Mouse (Mus musculus): ENCODE measurements around the gene Ttc28. TPM values are rescaled to one million over a fixed set of nuclear protein-coding genes. Genes with fewer than 3 reads are reported as not detected.

Gene Ttc28
- polyA plus RNA-seq, 1 experiment, result 4.8 TPM

DNA sequence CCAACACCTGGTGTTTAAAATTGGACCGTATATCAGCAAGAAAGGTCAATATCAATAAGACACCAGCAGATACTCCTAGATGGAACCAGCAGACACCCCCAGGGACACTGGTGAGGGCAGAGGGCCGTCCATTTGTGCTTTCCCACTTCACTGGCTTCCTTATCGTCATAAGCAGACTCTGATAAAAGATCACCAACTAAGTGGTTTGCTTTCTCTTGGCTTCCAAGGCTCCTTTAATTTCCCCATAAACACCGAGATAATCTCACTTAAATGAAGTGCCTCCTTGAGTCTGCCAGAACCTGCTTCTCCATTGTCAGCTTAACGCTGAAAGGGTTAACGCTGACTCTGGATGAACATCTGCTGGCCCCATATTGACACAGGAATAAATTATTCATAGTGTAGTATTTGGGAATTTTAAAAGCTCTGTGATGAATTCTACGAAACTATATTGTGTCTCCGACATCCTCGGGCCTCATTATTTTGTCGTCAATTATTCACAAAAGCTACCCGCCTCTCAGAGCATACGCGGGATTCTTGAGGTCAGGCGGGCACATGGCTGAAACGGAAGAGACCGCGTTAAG, 175.3 kb downstream of the Ttc28 start:
- TF ChIP-seq POLR2A (IDR thresholded peaks at IDR 0.05; ENCODE audit: control insufficient read depth, extremely low read depth, insufficient read depth, low read length, poor library complexity), result no peak
- TF ChIP-seq CTCF (IDR thresholded peaks at IDR 0.05; ENCODE audit: borderline replicate concordance, control insufficient read depth, extremely low read depth, insufficient read depth, low read length, poor library complexity), result no peak
- Histone ChIP-seq H3K27me3 (ENCODE audit: control insufficient read depth, insufficient read depth, low read length) (no peaks in the 10 kb centered on the region), H3K36me3 (ENCODE audit: control insufficient read depth, insufficient read depth, low read length) (no peaks in the 10 kb centered on the region), H3K4me1 (replicated peaks; ENCODE audit: control insufficient read depth, insufficient read depth, low read length) (peaks cover 31% of the 10 kb centered on the region), H3K4me3 (ENCODE audit: control insufficient read depth, insufficient read depth, low read length) (no peak overlapping the region), H3K27ac (ENCODE audit: control insufficient read depth, insufficient read depth, low read length) (no peak overlapping the region)
- DNase-seq, result no peak
- 96% methylated on average over 17 of the region's 17 CpGs for WGBS

- no peak overlapping the region for H3K4me3 ChIP-seq (ENCODE audit: control insufficient read depth, insufficient read depth, low read length)
- WGBS, result 84% methylated on average over 8 of the region's 8 CpGs
- no peak for DNase-seq
- peaks cover 36% of the 10 kb centered on the region for H3K4me1 ChIP-seq (replicated peaks; ENCODE audit: control insufficient read depth, insufficient read depth, low read length)
- H3K27ac ChIP-seq (ENCODE audit: control insufficient read depth, insufficient read depth, low read length), result no peak overlapping the region
- no peaks in the 10 kb centered on the region for H3K36me3 ChIP-seq (ENCODE audit: control insufficient read depth, insufficient read depth, low read length)
- H3K27me3 ChIP-seq (ENCODE audit: control insufficient read depth, insufficient read depth, low read length), result no peaks in the 10 kb centered on the region
- TF ChIP-seq POLR2A (IDR thresholded peaks at IDR 0.05; ENCODE audit: control insufficient read depth, extremely low read depth, insufficient read depth, low read length, poor library complexity), result no peak
- TF ChIP-seq CTCF (IDR thresholded peaks at IDR 0.05; ENCODE audit: borderline replicate concordance, control insufficient read depth, extremely low read depth, insufficient read depth, low read length, poor library complexity), result no peak
Observed at GRCm38 (mm10) chr5:111055507-111055906, 175.9 kb downstream of the Ttc28 start.

GRCm38 (mm10) chr5:111057084-111057483, 177.5 kb downstream of the Ttc28 start:
- WGBS, result 72% methylated on average over 7 of the region's 7 CpGs
- H3K27ac ChIP-seq (ENCODE audit: control insufficient read depth, insufficient read depth, low read length), result no peak overlapping the region
- no peak overlapping the region for H3K4me3 ChIP-seq (ENCODE audit: control insufficient read depth, insufficient read depth, low read length)
- no peaks in the 10 kb centered on the region for H3K27me3 ChIP-seq (ENCODE audit: control insufficient read depth, insufficient read depth, low read length)
- TF ChIP-seq CTCF (IDR thresholded peaks at IDR 0.05; ENCODE audit: borderline replicate concordance, control insufficient read depth, extremely low read depth, insufficient read depth, low read length, poor library complexity), result no peak
- TF ChIP-seq POLR2A (IDR thresholded peaks at IDR 0.05; ENCODE audit: control insufficient read depth, extremely low read depth, insufficient read depth, low read length, poor library complexity), result no peak
- H3K4me1 ChIP-seq (replicated peaks; ENCODE audit: control insufficient read depth, insufficient read depth, low read length), result peaks cover 36% of the 10 kb centered on the region
- peak; percentile 4 for DNase-seq
- H3K36me3 ChIP-seq (ENCODE audit: control insufficient read depth, insufficient read depth, low read length), result no peaks in the 10 kb centered on the region

GRCm38 (mm10) chr5:111058401-111059139, 179.0 kb downstream of the Ttc28 start:
- H3K4me1 ChIP-seq (replicated peaks; ENCODE audit: control insufficient read depth, insufficient read depth, low read length), result peaks cover 36% of the 10 kb centered on the region
- DNase-seq, result peak; percentile 40
- WGBS, result 5% methylated on average over 22 of the region's 22 CpGs
- peak overlapping the region; percentile 1; the same call in 1 of the 2 replicates for H3K4me3 ChIP-seq (ENCODE audit: control insufficient read depth, insufficient read depth, low read length)
- H3K27me3 ChIP-seq (ENCODE audit: control insufficient read depth, insufficient read depth, low read length), result no peaks in the 10 kb centered on the region
- H3K27ac ChIP-seq (ENCODE audit: control insufficient read depth, insufficient read depth, low read length), result peak overlapping the region; percentile 49; the same call in 1 of the 2 replicates
- TF ChIP-seq POLR2A (IDR thresholded peaks at IDR 0.05; ENCODE audit: control insufficient read depth, extremely low read depth, insufficient read depth, low read length, poor library complexity) (no peak), CTCF (IDR thresholded peaks at IDR 0.05; ENCODE audit: borderline replicate concordance, control insufficient read depth, extremely low read depth, insufficient read depth, low read length, poor library complexity) (no peak)
- no peaks in the 10 kb centered on the region for H3K36me3 ChIP-seq (ENCODE audit: control insufficient read depth, insufficient read depth, low read length)

- H3K27me3 ChIP-seq (ENCODE audit: control insufficient read depth, insufficient read depth, low read length), result no peaks in the 10 kb centered on the region
- no peaks in the 10 kb centered on the region for H3K36me3 ChIP-seq (ENCODE audit: control insufficient read depth, insufficient read depth, low read length)
- 7% methylated on average over 11 of the region's 11 CpGs for WGBS
- peaks cover 36% of the 10 kb centered on the region for H3K4me1 ChIP-seq (replicated peaks; ENCODE audit: control insufficient read depth, insufficient read depth, low read length)
- H3K27ac ChIP-seq (ENCODE audit: control insufficient read depth, insufficient read depth, low read length), result peak overlapping the region; percentile 77; the same call in 1 of the 2 replicates
- TF ChIP-seq CTCF (IDR thresholded peaks at IDR 0.05; ENCODE audit: borderline replicate concordance, control insufficient read depth, extremely low read depth, insufficient read depth, low read length, poor library complexity) (no peak), POLR2A (IDR thresholded peaks at IDR 0.05; ENCODE audit: control insufficient read depth, extremely low read depth, insufficient read depth, low read length, poor library complexity) (no peak)
- DNase-seq, result peak; percentile 65
- H3K4me3 ChIP-seq (ENCODE audit: control insufficient read depth, insufficient read depth, low read length), result no peak overlapping the region
Observed at GRCm38 (mm10) chr5:111059140-111059921, 179.7 kb downstream of the Ttc28 start.

GRCm38 (mm10) chr5:111060246-111060745, 180.7 kb downstream of the Ttc28 start:
- TF ChIP-seq CTCF (IDR thresholded peaks at IDR 0.05; ENCODE audit: borderline replicate concordance, control insufficient read depth, extremely low read depth, insufficient read depth, low read length, poor library complexity) (no peak), POLR2A (IDR thresholded peaks at IDR 0.05; ENCODE audit: control insufficient read depth, extremely low read depth, insufficient read depth, low read length, poor library complexity) (no peak)
- WGBS, result 93% methylated on average over 6 of the region's 6 CpGs
- DNase-seq, result no peak

More at GRCm38 (mm10) chr5:111060246-111060745, 180.7 kb downstream of the Ttc28 start:
- Histone ChIP-seq H3K27me3 (ENCODE audit: control insufficient read depth, insufficient read depth, low read length) (no peaks in the 10 kb centered on the region), H3K36me3 (ENCODE audit: control insufficient read depth, insufficient read depth, low read length) (no peaks in the 10 kb centered on the region), H3K4me1 (replicated peaks; ENCODE audit: control insufficient read depth, insufficient read depth, low read length) (peaks cover 34% of the 10 kb centered on the region), H3K4me3 (ENCODE audit: control insufficient read depth, insufficient read depth, low read length) (no peak overlapping the region), H3K27ac (ENCODE audit: control insufficient read depth, insufficient read depth, low read length) (no peak overlapping the region)
